Mouse (Mus musculus) heart, postnatal 0 days (tissue): ENCODE data around the gene Wapl.

Source experiments
- CTCF ChIP-seq: IDR thresholded peaks from 2 replicates; pipeline ENCODE4 v1.5.1; 2016; ENCODE audit warnings: antibody characterized with exemption, control low read depth, low read depth
- EP300 ChIP-seq: IDR thresholded peaks from 2 replicates; pipeline ENCODE4 v1.6.1; 2016; ENCODE audit warnings: antibody characterized with exemption, low read depth

DNA sequence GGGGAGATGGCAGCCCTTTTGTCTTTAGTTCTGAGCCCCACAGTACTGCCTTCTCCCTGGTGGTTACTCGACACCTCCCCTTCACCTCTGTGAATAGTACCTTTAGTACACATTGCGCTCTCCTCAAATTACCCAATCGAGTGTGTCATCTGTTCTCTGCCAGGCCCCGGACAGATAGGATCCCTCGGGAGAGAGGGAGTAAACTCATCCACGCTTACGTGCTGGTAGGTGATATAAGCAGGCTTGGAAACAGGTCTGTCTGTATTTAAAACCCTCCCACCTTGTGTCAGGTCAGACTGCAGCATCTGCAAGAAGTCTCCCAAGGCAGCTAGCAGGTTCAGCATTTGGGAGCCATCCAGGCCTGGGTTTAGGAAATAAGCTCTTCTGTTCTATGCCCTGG is 38.5 kb upstream of the Wapl start:
- no peak for TF ChIP-seq CTCF
- no peak for TF ChIP-seq EP300
